Mouse (Mus musculus): ENCODE measurements around the gene Fkbp8. TPM values are rescaled to one million over a fixed set of nuclear protein-coding genes. Genes with fewer than 3 reads are reported as not detected.

Fkbp8 gene
- polyA plus RNA-seq, 1 experiment from 2014 or later = 158 TPM

DNA sequence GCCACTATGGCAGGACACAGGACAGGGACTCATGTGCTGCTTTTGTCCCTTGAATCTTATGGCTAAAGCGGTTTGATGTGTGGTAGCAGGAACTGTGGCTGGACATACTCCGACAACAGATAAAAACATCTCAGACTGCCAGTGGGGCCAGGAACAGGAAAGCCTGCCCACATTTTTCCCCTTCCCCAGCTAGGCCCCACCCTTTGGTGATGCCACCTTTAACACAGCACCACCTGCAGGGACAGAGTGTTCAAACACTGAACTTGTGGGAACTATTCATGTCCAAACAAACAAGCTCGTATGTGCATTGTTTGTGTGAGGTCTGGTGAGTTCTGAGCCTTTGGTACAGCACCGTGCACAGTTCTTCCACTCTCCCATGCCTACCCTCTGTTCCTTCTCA, 30.8 kb downstream of the Fkbp8 start:
- no peaks in the 10 kb centered on the region for H3K27me3 ChIP-seq (ENCODE audit: control insufficient read depth, insufficient read depth, low read depth, low read length)
- no peak overlapping the region for H3K4me3 ChIP-seq (ENCODE audit: low read depth, low read length)
- H3K9ac ChIP-seq (ENCODE audit: low read depth, low read length) = no peak overlapping the region
- no peaks in the 10 kb centered on the region for H3K9me3 ChIP-seq (replicated peaks; ENCODE audit: control insufficient read depth, low read length)
- no peak overlapping the region for H3K4me2 ChIP-seq (ENCODE audit: low read depth, low read length)
- WGBS (ENCODE audit: insufficient replicate concordance) = 21% methylated on average over 4 of the region's 4 CpGs
- no peaks in the 10 kb centered on the region; the same call in 1 of the 2 replicates for H3K36me3 ChIP-seq (ENCODE audit: control insufficient read depth, insufficient read depth)
- peak overlapping the region; percentile 55 for H3K27ac ChIP-seq (ENCODE audit: low read length)
- H3K4me1 ChIP-seq (ENCODE audit: control insufficient read depth, low read depth, low read length) = peaks cover 79% of the 10 kb centered on the region
- ATAC-seq (ENCODE audit: low read depth) = no peak

DNA sequence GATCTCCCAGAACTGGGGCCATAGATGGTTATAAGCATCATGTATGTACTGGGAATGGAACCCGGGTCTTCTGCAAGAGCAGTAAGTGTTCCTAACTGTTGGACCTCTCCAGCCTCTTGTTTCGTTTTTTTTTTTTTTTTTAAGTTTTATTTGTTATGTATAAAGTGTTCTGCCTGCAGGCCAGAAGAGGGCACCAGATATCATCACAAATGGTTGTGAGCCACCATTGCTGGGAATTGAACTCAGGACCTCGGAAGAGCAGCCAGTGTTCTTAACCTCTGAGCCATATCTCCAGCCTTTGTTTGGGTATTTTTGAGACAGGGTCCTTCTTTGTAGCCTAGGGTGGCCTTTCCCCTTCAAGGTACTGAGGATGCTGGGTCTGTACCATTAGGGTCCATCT, 31.5 kb downstream of the Fkbp8 start:
- Histone ChIP-seq H3K9ac (ENCODE audit: low read depth, low read length) (no peak overlapping the region), H3K4me1 (ENCODE audit: control insufficient read depth, low read depth, low read length) (peaks cover 79% of the 10 kb centered on the region), H3K27me3 (ENCODE audit: control insufficient read depth, insufficient read depth, low read depth, low read length) (no peaks in the 10 kb centered on the region), H3K4me3 (ENCODE audit: low read depth, low read length) (no peak overlapping the region), H3K27ac (ENCODE audit: low read length) (no peak overlapping the region), H3K9me3 (replicated peaks; ENCODE audit: control insufficient read depth, low read length) (no peaks in the 10 kb centered on the region), H3K36me3 (ENCODE audit: control insufficient read depth, insufficient read depth) (no peaks in the 10 kb centered on the region; the same call in 1 of the 2 replicates), H3K4me2 (ENCODE audit: low read depth, low read length) (no peak overlapping the region)
- ATAC-seq (ENCODE audit: low read depth) = no peak
- 58% methylated on average over 3 of the region's 3 CpGs for WGBS (ENCODE audit: insufficient replicate concordance)

- 29% methylated on average over 2 of the region's 2 CpGs for WGBS (ENCODE audit: insufficient replicate concordance)
- Histone ChIP-seq H3K9me3 (replicated peaks; ENCODE audit: control insufficient read depth, low read length) (no peaks in the 10 kb centered on the region), H3K4me1 (ENCODE audit: control insufficient read depth, low read depth, low read length) (peaks cover 81% of the 10 kb centered on the region), H3K4me3 (ENCODE audit: low read depth, low read length) (no peak overlapping the region), H3K4me2 (ENCODE audit: low read depth, low read length) (no peak overlapping the region), H3K27me3 (ENCODE audit: control insufficient read depth, insufficient read depth, low read depth, low read length) (no peaks in the 10 kb centered on the region), H3K27ac (ENCODE audit: low read length) (no peak overlapping the region), H3K9ac (ENCODE audit: low read depth, low read length) (no peak overlapping the region), H3K36me3 (ENCODE audit: control insufficient read depth, insufficient read depth) (no peaks in the 10 kb centered on the region; the same call in 1 of the 2 replicates)
- ATAC-seq (ENCODE audit: low read depth) = 0 out of 2 replicates have a peak, but pooled peaks have one; percentile 17
These were observed 32.6 kb downstream of the Fkbp8 start for GRCm38 (mm10) chr8:70560096-70560495.

DNA sequence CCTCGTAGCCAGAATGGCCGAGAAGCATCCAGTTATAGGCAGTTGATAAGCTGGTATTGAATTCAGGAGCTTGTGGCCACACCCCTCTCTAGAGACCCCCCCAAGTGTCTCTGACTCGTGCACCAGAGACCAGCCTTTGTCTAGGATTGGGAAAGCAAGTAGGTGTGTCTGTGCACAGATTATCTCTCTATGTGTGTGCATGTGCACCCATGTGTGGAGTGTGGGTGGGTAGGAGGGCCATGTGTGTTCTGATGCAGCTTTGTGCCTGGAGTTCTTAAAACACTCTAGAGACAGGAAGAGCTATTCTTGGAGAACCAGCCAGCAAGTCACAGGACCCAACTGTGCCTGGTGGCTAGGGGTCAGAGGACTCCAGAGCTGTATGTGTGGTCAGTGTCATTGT, 33.0 kb downstream of the Fkbp8 start:
- peaks cover 85% of the 10 kb centered on the region for H3K4me1 ChIP-seq (ENCODE audit: control insufficient read depth, low read depth, low read length)
- H3K9me3 ChIP-seq (replicated peaks; ENCODE audit: control insufficient read depth, low read length) = no peaks in the 10 kb centered on the region
- no peak overlapping the region for H3K4me2 ChIP-seq (ENCODE audit: low read depth, low read length)
- H3K4me3 ChIP-seq (ENCODE audit: low read depth, low read length) = no peak overlapping the region
- H3K36me3 ChIP-seq (ENCODE audit: control insufficient read depth, insufficient read depth) = no peaks in the 10 kb centered on the region; the same call in 1 of the 2 replicates
- H3K9ac ChIP-seq (ENCODE audit: low read depth, low read length) = no peak overlapping the region
- ATAC-seq (ENCODE audit: low read depth) = no peak
- WGBS (ENCODE audit: insufficient replicate concordance) = 47% methylated on average over 3 of the region's 3 CpGs
- no peaks in the 10 kb centered on the region for H3K27me3 ChIP-seq (ENCODE audit: control insufficient read depth, insufficient read depth, low read depth, low read length)
- peak overlapping the region; percentile 8; the same call in 1 of the 2 replicates for H3K27ac ChIP-seq (ENCODE audit: low read length)

DNA sequence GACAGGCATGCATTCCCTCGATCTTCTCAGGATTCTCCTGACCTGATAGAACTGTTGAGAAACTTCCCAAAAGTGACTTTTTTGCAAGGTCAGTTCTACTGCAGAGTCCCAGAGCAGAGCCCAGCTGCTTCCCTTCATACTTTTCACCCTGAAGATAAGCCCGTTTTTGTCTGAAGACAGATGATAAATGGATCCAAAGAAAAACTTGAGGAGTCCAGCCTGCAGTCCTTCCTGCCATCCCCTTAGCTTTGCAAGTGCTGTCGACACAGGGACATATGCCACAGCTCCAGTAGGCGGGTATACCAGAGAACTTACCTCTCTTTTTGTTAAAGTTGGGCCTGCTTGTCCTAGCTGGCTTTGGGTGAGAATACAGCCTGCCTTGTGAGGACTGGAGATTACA, 33.8 kb downstream of the Fkbp8 start:
- H3K4me2 ChIP-seq (ENCODE audit: low read depth, low read length) = no peak overlapping the region
- no peaks in the 10 kb centered on the region; the same call in 1 of the 2 replicates for H3K36me3 ChIP-seq (ENCODE audit: control insufficient read depth, insufficient read depth)
- WGBS (ENCODE audit: insufficient replicate concordance) = 30% methylated on average over 4 of the region's 4 CpGs
- H3K4me1 ChIP-seq (ENCODE audit: control insufficient read depth, low read depth, low read length) = peaks cover 85% of the 10 kb centered on the region
- H3K9ac ChIP-seq (ENCODE audit: low read depth, low read length) = no peak overlapping the region
- no peak for ATAC-seq (ENCODE audit: low read depth)
- no peak overlapping the region for H3K4me3 ChIP-seq (ENCODE audit: low read depth, low read length)
- no peaks in the 10 kb centered on the region for H3K9me3 ChIP-seq (replicated peaks; ENCODE audit: control insufficient read depth, low read length)
- no peaks in the 10 kb centered on the region for H3K27me3 ChIP-seq (ENCODE audit: control insufficient read depth, insufficient read depth, low read depth, low read length)
- peak overlapping the region; percentile 5; the same call in 1 of the 2 replicates for H3K27ac ChIP-seq (ENCODE audit: low read length)

GRCm38 (mm10) chr8:70561809-70562535, 34.4 kb downstream of the Fkbp8 start:
- 50% methylated on average over 7 of the region's 7 CpGs for WGBS (ENCODE audit: insufficient replicate concordance)
- 0 out of 2 replicates have a peak overlapping the region, but pooled peaks have one; percentile 7 for H3K9ac ChIP-seq (ENCODE audit: low read depth, low read length)
- H3K27me3 ChIP-seq (ENCODE audit: control insufficient read depth, insufficient read depth, low read depth, low read length) = no peaks in the 10 kb centered on the region
- H3K27ac ChIP-seq (ENCODE audit: low read length) = peak overlapping the region; percentile 5; the same call in 1 of the 2 replicates
- no peaks in the 10 kb centered on the region for H3K36me3 ChIP-seq (ENCODE audit: control insufficient read depth, insufficient read depth)
- no peak overlapping the region for H3K4me2 ChIP-seq (ENCODE audit: low read depth, low read length)
- peaks cover 81% of the 10 kb centered on the region for H3K4me1 ChIP-seq (ENCODE audit: control insufficient read depth, low read depth, low read length)
- peak; percentile 22; the same call in 1 of the 2 replicates for ATAC-seq (ENCODE audit: low read depth)
- no peak overlapping the region for H3K4me3 ChIP-seq (ENCODE audit: low read depth, low read length)
- no peaks in the 10 kb centered on the region for H3K9me3 ChIP-seq (replicated peaks; ENCODE audit: control insufficient read depth, low read length)

- WGBS (ENCODE audit: insufficient replicate concordance) = 55% methylated on average over 3 of the region's 3 CpGs
- no peak overlapping the region for H3K27ac ChIP-seq (ENCODE audit: low read length)
- no peaks in the 10 kb centered on the region for H3K36me3 ChIP-seq (ENCODE audit: control insufficient read depth, insufficient read depth)
- peaks cover 72% of the 10 kb centered on the region for H3K4me1 ChIP-seq (ENCODE audit: control insufficient read depth, low read depth, low read length)
- ATAC-seq (ENCODE audit: low read depth) = no peak
- no peaks in the 10 kb centered on the region for H3K27me3 ChIP-seq (ENCODE audit: control insufficient read depth, insufficient read depth, low read depth, low read length)
- H3K4me2 ChIP-seq (ENCODE audit: low read depth, low read length) = no peak overlapping the region
- no peak overlapping the region for H3K9ac ChIP-seq (ENCODE audit: low read depth, low read length)
- H3K4me3 ChIP-seq (ENCODE audit: low read depth, low read length) = no peak overlapping the region
- H3K9me3 ChIP-seq (replicated peaks; ENCODE audit: control insufficient read depth, low read length) = no peaks in the 10 kb centered on the region
These were observed 35.3 kb downstream of the Fkbp8 start for GRCm38 (mm10) chr8:70562802-70563201.

GRCm38 (mm10) chr8:70563763-70564387, 36.4 kb downstream of the Fkbp8 start:
- no peaks in the 10 kb centered on the region for H3K9me3 ChIP-seq (replicated peaks; ENCODE audit: control insufficient read depth, low read length)
- no peaks in the 10 kb centered on the region for H3K27me3 ChIP-seq (ENCODE audit: control insufficient read depth, insufficient read depth, low read depth, low read length)
- H3K27ac ChIP-seq (ENCODE audit: low read length) = no peak overlapping the region
- no peak overlapping the region for H3K4me3 ChIP-seq (ENCODE audit: low read depth, low read length)
- no peak for ATAC-seq (ENCODE audit: low read depth)
- 72% methylated on average over 6 of the region's 6 CpGs for WGBS (ENCODE audit: insufficient replicate concordance)
- no peak overlapping the region for H3K9ac ChIP-seq (ENCODE audit: low read depth, low read length)
- peaks cover 64% of the 10 kb centered on the region for H3K4me1 ChIP-seq (ENCODE audit: control insufficient read depth, low read depth, low read length)
- H3K36me3 ChIP-seq (ENCODE audit: control insufficient read depth, insufficient read depth) = no peaks in the 10 kb centered on the region
- H3K4me2 ChIP-seq (ENCODE audit: low read depth, low read length) = no peak overlapping the region

GRCm38 (mm10) chr8:70564696-70565235, 37.2 kb downstream of the Fkbp8 start:
- no peak for ATAC-seq (ENCODE audit: low read depth)
- H3K27ac ChIP-seq (ENCODE audit: low read length) = no peak overlapping the region
- H3K4me1 ChIP-seq (ENCODE audit: control insufficient read depth, low read depth, low read length) = peaks cover 59% of the 10 kb centered on the region
- H3K9me3 ChIP-seq (replicated peaks; ENCODE audit: control insufficient read depth, low read length) = no peaks in the 10 kb centered on the region
- H3K4me2 ChIP-seq (ENCODE audit: low read depth, low read length) = no peak overlapping the region
- no peak overlapping the region for H3K4me3 ChIP-seq (ENCODE audit: low read depth, low read length)
- no peaks in the 10 kb centered on the region for H3K27me3 ChIP-seq (ENCODE audit: control insufficient read depth, insufficient read depth, low read depth, low read length)
- H3K9ac ChIP-seq (ENCODE audit: low read depth, low read length) = no peak overlapping the region
- 71% methylated on average over 3 of the region's 3 CpGs for whole genome bisulfite sequencing (ENCODE audit: insufficient replicate concordance)
- H3K36me3 ChIP-seq (ENCODE audit: control insufficient read depth, insufficient read depth) = no peaks in the 10 kb centered on the region

Data from liver, embryonic 16.5 days (tissue).